In genomic region chr11:63122249-63122648, GRCm38 (mm10) we compare ENCODE assay signal across 26 mouse cellular contexts. TPM values are rescaled to one million over a fixed set of nuclear protein-coding genes. Genes with fewer than 3 reads are reported as not detected.
DNase-seq lines count a peak whose midpoint lies in the region; ATAC-seq and TF ChIP-seq lines count a peak whose summit lies in the region.
"Had no signal": no experiment of that assay in that cellular context is flagged by ENCODE, and none has a peak within 500 bp of the region (broad histone marks: within the 10 kb centered on the region; RNA-seq: fewer than 3 reads in every experiment).

No protein-coding gene starts in this region.

- DNase-seq in 416B (ENCODE audit: low read depth) (peak; percentile 33), R1 (ENCODE audit: low read depth, low spot score) (peak; percentile 53)
- DNase-seq in left cerebral cortex, adult 2 months (ENCODE audit: extremely low spot score in 1 of 2, low spot score in 2 of 2), result no peak
- no peak for DNase-seq in embryo, embryonic 10 days (ENCODE audit: low spot score)
- DNase-seq: adrenal gland, adult 2 months; adrenal gland, postnatal 10 days; adrenal gland, postnatal 25 days; B cell, adult 2 months; cerebellum, adult 11 months; cerebellum, adult 18-20 months; cerebellum, adult 8-10 months; cerebellum, adult 9-11 months; cerebellum, postnatal 14 days; cerebellum, postnatal 36 days had no signal

- no peak for ATAC-seq in cerebellum, adult (ENCODE audit: insufficient number of reproducible peaks, low FRiP score, low TSS enrichment)
- ATAC-seq: forebrain, embryonic 14.5 days; forebrain, embryonic 16.5 days; Patski had no signal

- no peaks in the 10 kb centered on the region for H3K79me3 ChIP-seq in C2C12 (ENCODE audit: low read depth)

- intact Hi-C loops in left cerebral cortex, adult 2 months (cut with DNase I), result no loop called here

- H3K4me3 ChIP-seq in C2C12 (ENCODE audit: insufficient read depth, poor library complexity, severe bottlenecking), result no peak overlapping the region
- no peak overlapping the region for H3K4me3 ChIP-seq in left cerebral cortex, adult 2 months
- H3K4me3 ChIP-seq: embryonic facial prominence, embryonic 13.5 days; embryonic facial prominence, embryonic 15.5 days; erythroblast, embryonic 14.5 days; forebrain, embryonic 10.5 days; forebrain, embryonic 12.5 days had no signal

- no peak overlapping the region for H3ac ChIP-seq in C2C12 (ENCODE audit: control insufficient read depth, insufficient read length, low read depth)

- H3K36me3 ChIP-seq in C2C12 (ENCODE audit: control insufficient read depth, insufficient read depth), result no peaks in the 10 kb centered on the region
- H3K36me3 ChIP-seq: embryonic facial prominence, embryonic 13.5 days; embryonic facial prominence, embryonic 15.5 days; forebrain, embryonic 10.5 days; forebrain, embryonic 12.5 days; G1E had no signal

- H3K27ac ChIP-seq in left cerebral cortex, adult 2 months, result no peak overlapping the region
- H3K27ac ChIP-seq: embryonic facial prominence, embryonic 13.5 days; embryonic facial prominence, embryonic 15.5 days; forebrain, embryonic 10.5 days; forebrain, embryonic 12.5 days had no signal

- no peaks in the 10 kb centered on the region for H3K79me2 ChIP-seq in C2C12 (ENCODE audit: control insufficient read depth, insufficient read depth)

- no peaks in the 10 kb centered on the region for H3K27me3 ChIP-seq in C2C12 (ENCODE audit: control insufficient read depth, insufficient read depth, insufficient read length)
- H3K27me3 ChIP-seq: embryonic facial prominence, embryonic 15.5 days; forebrain, embryonic 12.5 days; Patski had no signal

- TF ChIP-seq CTCF in C2C12 (IDR thresholded peaks at IDR 0.05; ENCODE audit: control insufficient read depth, insufficient read depth, insufficient read length), result no peak
- no peak for TF ChIP-seq CTCF in left cerebral cortex, adult 2 months (IDR thresholded peaks at IDR 0.05)

TF ChIP-seq in C2C12, 6 proteins besides CTCF, POLR2A, EP300 and RAD21:
- TF ChIP-seq MYOD1 (IDR thresholded peaks at IDR 0.05; ENCODE audit: control insufficient read depth, insufficient read length, low read depth) (no peak), CEBPB (IDR thresholded peaks at IDR 0.05; ENCODE audit: low read depth) (peak; percentile 9), MYOG (IDR thresholded peaks at IDR 0.05; ENCODE audit: control insufficient read depth, extremely low read depth, insufficient read length) (no peak), MAX (IDR thresholded peaks at IDR 0.05) (no peak), USF1 (IDR thresholded peaks at IDR 0.05; ENCODE audit: low read depth) (no peak)

RNA-seq across cellular contexts. Expression of gene Pmp22, which starts 6.5 kb away (rescaled TPM):
- polyA plus RNA-seq in C2C12 (2012; fragmentation: generic; extraction: Trizol), result 56.7 TPM
- total RNA-seq in left cerebral cortex, adult 2 months (2021), result 10 to 100 TPM; 25.7 to 27.5 TPM
- total RNA-seq: common myeloid progenitor, adult 5-6 weeks had no signal
- polyA plus RNA-seq: G1E had no signal

Comparison
In these comparisons a context has a peak if more than half of its experiments do, and no peak if none do; other contexts are left out.
1. DNase-seq: peak in 416B (single experiment) and R1 (single experiment); none in left cerebral cortex, adult 2 months (0 of 2) and embryo, embryonic 10 days (single experiment).